Mouse (Mus musculus) CH12F3 (cell line): Measurements from ENCODE around the gene Vps53.

ENCODE experiments used
- in situ Hi-C: fragments of 300-500 bp; cut with MboI; formaldehyde crosslinking; loops from 2 replicates; pipeline ENCODE4 v1.14.3; 2020; ENCODE audit warnings: low sequenced_read_pairs

Vps53 gene

GRCm38 (mm10) chr11:76168976-76169375, 10.5 kb downstream of the Vps53 start:
- in situ Hi-C loops = no loop called here

GRCm38 (mm10) chr11:76167079-76167765, 12.2 kb downstream of the Vps53 start:
- in situ Hi-C loops = no loop called here

- in situ Hi-C loops = no loop called here
These were observed 12.8 kb downstream of the Vps53 start for GRCm38 (mm10) chr11:76166657-76167056.

- in situ Hi-C loops = no loop called here
These were observed 19.2 kb downstream of the Vps53 start for GRCm38 (mm10) chr11:76160251-76160650.

- in situ Hi-C loops = loop anchor here (10.0 kb wide), 1 partner anchor 384 kb away; no protein-coding TSS in a partner anchor
These were observed 21.1 kb downstream of the Vps53 start for GRCm38 (mm10) chr11:76158375-76158774.

- in situ Hi-C loops = loop anchor here (10.0 kb wide), 1 partner anchor 380 kb away; no protein-coding TSS in a partner anchor
These were observed 24.6 kb downstream of the Vps53 start for GRCm38 (mm10) chr11:76154861-76155260.

GRCm38 (mm10) chr11:76154200-76154599, 25.2 kb downstream of the Vps53 start:
- in situ Hi-C loops = loop anchor here (10.0 kb wide), 1 partner anchor 379 kb away; no protein-coding TSS in a partner anchor

- in situ Hi-C loops = loop anchor here (10.0 kb wide), 1 partner anchor 379 kb away; no protein-coding TSS in a partner anchor
These were observed 26.1 kb downstream of the Vps53 start for GRCm38 (mm10) chr11:76153236-76153951.

GRCm38 (mm10) chr11:76150980-76151379, 28.5 kb downstream of the Vps53 start:
- in situ Hi-C loops = loop anchor here (10.0 kb wide), 1 partner anchor 376 kb away; no protein-coding TSS in a partner anchor

- in situ Hi-C loops = no loop called here
These were observed 31.1 kb downstream of the Vps53 start for GRCm38 (mm10) chr11:76148055-76149008.

GRCm38 (mm10) chr11:76146187-76147010, 33.0 kb downstream of the Vps53 start:
- in situ Hi-C loops = no loop called here

- in situ Hi-C loops = no loop called here
These were observed 34.3 kb downstream of the Vps53 start for GRCm38 (mm10) chr11:76145169-76145568.

- in situ Hi-C loops = no loop called here
These were observed 35.1 kb downstream of the Vps53 start for GRCm38 (mm10) chr11:76144386-76144785.

GRCm38 (mm10) chr11:76137996-76138395, 41.5 kb downstream of the Vps53 start:
- in situ Hi-C loops = no loop called here

GRCm38 (mm10) chr11:76135641-76136437, 43.6 kb downstream of the Vps53 start:
- in situ Hi-C loops = no loop called here

- in situ Hi-C loops = no loop called here
These were observed 48.6 kb downstream of the Vps53 start for GRCm38 (mm10) chr11:76130859-76131258.

- in situ Hi-C loops = no loop called here
These were observed 54.1 kb downstream of the Vps53 start for GRCm38 (mm10) chr11:76125386-76125785.

- in situ Hi-C loops = no loop called here
These were observed 55.9 kb downstream of the Vps53 start for GRCm38 (mm10) chr11:76123517-76123916.

GRCm38 (mm10) chr11:76122571-76122970, 56.9 kb downstream of the Vps53 start:
- in situ Hi-C loops = no loop called here
